Mouse (Mus musculus) liver, embryonic 16.5 days (tissue): Measurements from ENCODE around the gene Aprt. TPM values are rescaled to one million over a fixed set of nuclear protein-coding genes. Genes with fewer than 3 reads are reported as not detected.

ENCODE experiments used
- ATAC-seq: fragments of 200-750 bp; cut with Nextera tagmentation; 2 replicates; pipeline ENCODE4 v1.8.0; 2017; ENCODE audit warnings: low read depth, mild to moderate bottlenecking, moderate number of reproducible peaks, moderate library complexity
- H3K27ac ChIP-seq: fragments of 300-500 bp; sonication (generic); 2 replicates; pipeline ENCODE4 v1.5.1; 2014; ENCODE audit warnings: mild to moderate bottlenecking, low read length
- H3K27me3 ChIP-seq: fragments of 300-500 bp; sonication (generic); 2 replicates; pipeline ENCODE4 v1.6.1; 2014; ENCODE audit warnings: low read depth, low read length, mixed read lengths; ENCODE audit not compliant: control insufficient read depth, insufficient read depth
- H3K36me3 ChIP-seq: fragments of 300-500 bp; sonication (generic); 2 replicates; pipeline ENCODE4 v1.6.1; 2014; ENCODE audit warnings: mild to moderate bottlenecking; ENCODE audit not compliant: control insufficient read depth, insufficient read depth
- H3K4me1 ChIP-seq: fragments of 300-500 bp; sonication (generic); 2 replicates; pipeline ENCODE4 v1.6.1; 2014; ENCODE audit warnings: low read depth, low read length, mixed read lengths; ENCODE audit not compliant: control insufficient read depth
- H3K4me2 ChIP-seq: fragments of 300-500 bp; sonication (generic); 2 replicates; pipeline ENCODE4 v1.6.1; 2014; ENCODE audit warnings: low read depth, low read length, mixed read lengths
- H3K4me3 ChIP-seq: fragments of 300-500 bp; sonication (generic); 2 replicates; pipeline ENCODE4 v1.5.1; 2014; ENCODE audit warnings: low read depth, mild to moderate bottlenecking, low read length
- H3K9ac ChIP-seq: fragments of 300-500 bp; sonication (generic); 2 replicates; pipeline ENCODE4 v1.6.1; 2014; ENCODE audit warnings: low read depth, low read length
- H3K9me3 ChIP-seq: fragments of 300-500 bp; sonication (generic); replicated peaks from 2 replicates; pipeline ENCODE4 v1.6.1; 2016; ENCODE audit warnings: low read length; ENCODE audit not compliant: control insufficient read depth
- WGBS: fragments of 180-500 bp; shearing (Covaris S2); extraction: QIAGEN DNeasy Blood & Tissue Kit; methylation state at CpG from one replicate; pipeline ENCODE4 v1.1.7; 2014; ENCODE audit not compliant: insufficient replicate concordance; 5-methylcytosine and 5-hydroxymethylcytosine counted together
- polyA plus RNA-seq: library from polyadenylated mRNA; unstranded; fragments of >200 nt; fragmentation: Nextera tagmentation; extraction: Ambion mirVana; gene quantifications from 2 replicates; pipeline ENCODE4 v1.2.1, GENCODE M21; 2015

Aprt gene
- polyA plus RNA-seq, 1 experiment from 2014 or later = 204 TPM

- Histone ChIP-seq H3K4me3 (peak overlapping the region; percentile 82), H3K4me2 (peak overlapping the region; percentile 95), H3K36me3 (no peaks in the 10 kb centered on the region), H3K4me1 (peaks cover 53% of the 10 kb centered on the region), H3K27ac (peak overlapping the region; percentile 96), H3K9ac (peak overlapping the region; percentile 91), H3K27me3 (no peaks in the 10 kb centered on the region), H3K9me3 (no peaks in the 10 kb centered on the region)
- peak; percentile 22 for ATAC-seq
- WGBS = 0% methylated on average over 42 of the region's 43 CpGs
Measured at GRCm38 (mm10) chr8:122550995-122551264, 25.8 kb downstream of the Aprt start.

GRCm38 (mm10) chr8:122550234-122550994 is 26.3 kb downstream of the Aprt start:
- Histone ChIP-seq H3K4me3 (peak overlapping the region; percentile 82), H3K36me3 (no peaks in the 10 kb centered on the region), H3K9me3 (no peaks in the 10 kb centered on the region), H3K27ac (peak overlapping the region; percentile 96), H3K9ac (peak overlapping the region; percentile 91), H3K27me3 (no peaks in the 10 kb centered on the region), H3K4me2 (peak overlapping the region; percentile 95), H3K4me1 (peaks cover 58% of the 10 kb centered on the region)
- 1% methylated on average over 50 of the region's 52 CpGs for WGBS
- ATAC-seq = peak; percentile 19

GRCm38 (mm10) chr8:122548891-122549439 is 27.7 kb downstream of the Aprt start:
- 41% methylated on average over 3 of the region's 3 CpGs for WGBS
- Histone ChIP-seq H3K36me3 (peaks cover 4% of the 10 kb centered on the region; the same call in 1 of the 2 replicates), H3K4me1 (peaks cover 65% of the 10 kb centered on the region), H3K4me2 (peak overlapping the region; percentile 95), H3K27ac (peak overlapping the region; percentile 96), H3K9ac (peak overlapping the region; percentile 91), H3K27me3 (no peaks in the 10 kb centered on the region), H3K9me3 (no peaks in the 10 kb centered on the region), H3K4me3 (peak overlapping the region; percentile 82)
- ATAC-seq = no peak

GRCm38 (mm10) chr8:122548331-122548730 is 28.4 kb downstream of the Aprt start:
- no peak for ATAC-seq
- Histone ChIP-seq H3K4me3 (peak overlapping the region; percentile 82), H3K36me3 (peaks cover 7% of the 10 kb centered on the region; the same call in 1 of the 2 replicates), H3K4me2 (peak overlapping the region; percentile 95), H3K27ac (peak overlapping the region; percentile 96), H3K4me1 (peaks cover 63% of the 10 kb centered on the region), H3K9me3 (no peaks in the 10 kb centered on the region), H3K9ac (peak overlapping the region; percentile 91), H3K27me3 (no peaks in the 10 kb centered on the region)
- 26% methylated on average over 13 of the region's 13 CpGs for WGBS

GRCm38 (mm10) chr8:122547815-122548214 is 28.9 kb downstream of the Aprt start:
- Histone ChIP-seq H3K27ac (peak overlapping the region; percentile 96), H3K36me3 (peaks cover 7% of the 10 kb centered on the region; the same call in 1 of the 2 replicates), H3K4me1 (peaks cover 68% of the 10 kb centered on the region), H3K9ac (peak overlapping the region; percentile 91), H3K9me3 (no peaks in the 10 kb centered on the region), H3K4me2 (peak overlapping the region; percentile 95), H3K4me3 (peak overlapping the region; percentile 82), H3K27me3 (no peaks in the 10 kb centered on the region)
- peak; percentile 59 for ATAC-seq
- WGBS = 6% methylated on average over 5 of the region's 5 CpGs

GRCm38 (mm10) chr8:122546811-122547453 is 29.8 kb downstream of the Aprt start:
- Histone ChIP-seq H3K27me3 (no peaks in the 10 kb centered on the region), H3K4me1 (peaks cover 76% of the 10 kb centered on the region), H3K27ac (peak overlapping the region; percentile 96), H3K9ac (peak overlapping the region; percentile 91), H3K36me3 (peaks cover 7% of the 10 kb centered on the region; the same call in 1 of the 2 replicates), H3K4me3 (peak overlapping the region; percentile 82), H3K4me2 (peak overlapping the region; percentile 95), H3K9me3 (no peaks in the 10 kb centered on the region)
- WGBS = 51% methylated on average over 24 of the region's 24 CpGs
- ATAC-seq = no peak

- peak; percentile 81 for ATAC-seq
- no peaks in the 10 kb centered on the region for H3K9me3 ChIP-seq
- H3K4me1 ChIP-seq = peaks cover 80% of the 10 kb centered on the region
- peak overlapping the region; percentile 96 for H3K27ac ChIP-seq
- peak overlapping the region; percentile 95 for H3K4me2 ChIP-seq
- no peaks in the 10 kb centered on the region for H3K27me3 ChIP-seq
- peak overlapping the region; percentile 82 for H3K4me3 ChIP-seq
- H3K36me3 ChIP-seq = peaks cover 7% of the 10 kb centered on the region; the same call in 1 of the 2 replicates
- peak overlapping the region; percentile 91 for H3K9ac ChIP-seq
- 37% methylated on average over 7 of the region's 7 CpGs for WGBS
Measured at GRCm38 (mm10) chr8:122546066-122546755, 30.5 kb downstream of the Aprt start.

GRCm38 (mm10) chr8:122544138-122544537 is 32.6 kb downstream of the Aprt start:
- no peak for ATAC-seq
- WGBS = 75% methylated on average over 8 of the region's 8 CpGs
- H3K9me3 ChIP-seq = no peaks in the 10 kb centered on the region
- peaks cover 85% of the 10 kb centered on the region for H3K4me1 ChIP-seq
- H3K9ac ChIP-seq = no peak overlapping the region
- no peak overlapping the region for H3K4me2 ChIP-seq
- H3K36me3 ChIP-seq = peaks cover 7% of the 10 kb centered on the region; the same call in 1 of the 2 replicates
- H3K27me3 ChIP-seq = no peaks in the 10 kb centered on the region
- peak overlapping the region; percentile 23; the same call in 1 of the 2 replicates for H3K27ac ChIP-seq
- no peak overlapping the region for H3K4me3 ChIP-seq
